Mouse (Mus musculus): ENCODE data around the gene Xylt1. TPM values are rescaled to one million over a fixed set of nuclear protein-coding genes. Genes with fewer than 3 reads are reported as not detected.

Xylt1 gene
- polyA plus RNA-seq, 1 experiment from 2014 or later, result 2.0 TPM

DNA sequence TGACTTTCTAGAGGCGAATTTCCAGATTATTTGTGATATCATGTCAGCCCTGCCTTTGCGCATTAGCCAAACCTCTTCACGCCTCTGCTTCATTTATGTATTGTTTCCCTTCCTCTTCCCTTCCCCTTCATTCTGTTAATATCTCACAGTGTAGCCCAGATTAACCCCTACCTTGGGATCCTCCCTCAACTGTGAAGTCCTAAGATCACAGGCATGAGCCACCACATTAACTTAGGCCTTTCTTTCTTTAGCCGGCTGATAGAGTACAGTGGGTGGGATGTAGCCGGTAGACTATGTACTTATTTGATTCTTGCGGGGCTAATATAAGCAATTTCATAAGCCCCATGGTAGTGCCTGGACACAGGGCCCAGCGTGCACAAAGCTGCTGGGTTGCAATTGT, 62.4 kb downstream of the Xylt1 start:
- WGBS, result 92% methylated on average over 7 of the region's 7 CpGs
- Histone ChIP-seq H3K4me1 (peaks cover 10% of the 10 kb centered on the region), H3K4me2 (replicated peaks) (no peak overlapping the region), H3K36me3 (no peaks in the 10 kb centered on the region), H3K27me3 (no peaks in the 10 kb centered on the region), H3K27ac (replicated peaks) (no peak overlapping the region), H3K9me3 (no peaks in the 10 kb centered on the region), H3K9ac (replicated peaks) (no peak overlapping the region), H3K4me3 (no peak overlapping the region)
- ATAC-seq (replicated peaks), result no peak

DNA sequence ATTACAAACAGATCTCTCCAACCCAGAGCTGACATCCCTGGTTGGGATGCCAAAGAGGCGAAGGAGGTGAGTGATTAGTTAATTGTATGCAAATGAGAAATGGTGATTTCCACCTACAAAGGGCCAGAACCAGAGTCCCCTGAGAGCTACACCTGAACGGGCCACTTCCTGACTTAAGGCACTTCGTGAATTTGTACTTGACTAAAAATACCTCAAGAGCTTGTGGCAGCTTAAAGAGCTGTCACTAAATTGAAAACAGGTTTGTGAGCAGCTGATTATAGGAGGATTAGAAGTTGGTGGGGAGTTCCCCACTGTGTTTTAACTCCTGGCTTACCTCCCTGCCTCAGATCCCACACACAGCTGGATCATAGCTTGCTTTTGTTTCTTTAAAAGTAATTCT, 64.7 kb downstream of the Xylt1 start:
- Histone ChIP-seq H3K9me3 (no peaks in the 10 kb centered on the region), H3K4me3 (no peak overlapping the region), H3K27me3 (no peaks in the 10 kb centered on the region), H3K4me2 (replicated peaks) (no peak overlapping the region), H3K36me3 (no peaks in the 10 kb centered on the region), H3K9ac (replicated peaks) (no peak overlapping the region), H3K4me1 (peaks cover 2% of the 10 kb centered on the region; the same call in 1 of the 2 replicates), H3K27ac (replicated peaks) (no peak overlapping the region)
- 40% methylated on average over 3 of the region's 3 CpGs for WGBS
- ATAC-seq (replicated peaks), result no peak

DNA sequence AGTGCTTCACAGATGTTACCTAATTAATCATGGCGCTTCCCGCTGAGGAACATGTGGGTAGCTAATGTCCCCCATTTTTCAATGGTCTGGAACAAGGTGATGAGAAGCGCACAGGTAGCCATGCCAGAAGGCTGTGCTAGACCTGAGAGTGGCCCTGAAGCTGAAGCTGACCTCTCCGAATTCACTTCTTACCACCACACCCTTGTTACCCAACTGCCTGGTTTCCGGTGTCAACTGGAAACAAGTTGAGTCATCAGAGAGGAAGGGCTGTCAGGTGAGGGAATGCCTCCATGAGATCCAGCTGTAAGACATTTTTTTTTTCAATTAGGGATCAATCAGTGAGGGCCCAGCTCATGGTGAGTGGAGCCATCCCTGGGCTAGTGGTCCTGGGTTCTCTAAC, 68.8 kb downstream of the Xylt1 start:
- no peak for ATAC-seq (replicated peaks)
- H3K9ac ChIP-seq (replicated peaks), result no peak overlapping the region
- no peak overlapping the region for H3K4me2 ChIP-seq (replicated peaks)
- WGBS, result 97% methylated on average over 5 of the region's 5 CpGs
- no peaks in the 10 kb centered on the region for H3K36me3 ChIP-seq
- no peaks in the 10 kb centered on the region for H3K9me3 ChIP-seq
- no peaks in the 10 kb centered on the region for H3K27me3 ChIP-seq
- peaks cover 10% of the 10 kb centered on the region for H3K4me1 ChIP-seq
- no peak overlapping the region for H3K4me3 ChIP-seq
- no peak overlapping the region for H3K27ac ChIP-seq (replicated peaks)

DNA sequence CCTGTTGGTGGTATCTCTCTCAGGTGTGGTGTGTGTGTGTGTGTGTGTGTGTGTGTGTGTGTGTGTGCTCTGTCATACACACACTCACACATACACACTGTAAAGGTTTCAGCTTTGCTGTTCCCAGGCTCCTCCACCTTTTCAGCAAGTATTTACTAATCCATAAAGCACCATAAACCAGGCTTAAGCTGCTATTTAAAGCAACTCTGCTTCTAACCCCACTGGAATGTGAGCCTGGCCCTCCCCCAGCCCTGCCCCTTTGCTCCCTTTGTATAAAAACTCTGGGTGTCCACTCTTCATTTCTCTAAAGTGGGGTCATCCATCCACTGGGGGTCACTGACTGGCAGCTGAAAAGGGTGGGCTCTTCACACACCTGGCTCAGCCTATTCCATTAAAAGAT, 70.4 kb downstream of the Xylt1 start:
- Histone ChIP-seq H3K36me3 (no peaks in the 10 kb centered on the region), H3K9me3 (no peaks in the 10 kb centered on the region), H3K27me3 (no peaks in the 10 kb centered on the region), H3K27ac (replicated peaks) (no peak overlapping the region), H3K4me1 (peaks cover 10% of the 10 kb centered on the region), H3K4me3 (no peak overlapping the region), H3K4me2 (replicated peaks) (no peak overlapping the region), H3K9ac (replicated peaks) (no peak overlapping the region)
- no peak for ATAC-seq (replicated peaks)

DNA sequence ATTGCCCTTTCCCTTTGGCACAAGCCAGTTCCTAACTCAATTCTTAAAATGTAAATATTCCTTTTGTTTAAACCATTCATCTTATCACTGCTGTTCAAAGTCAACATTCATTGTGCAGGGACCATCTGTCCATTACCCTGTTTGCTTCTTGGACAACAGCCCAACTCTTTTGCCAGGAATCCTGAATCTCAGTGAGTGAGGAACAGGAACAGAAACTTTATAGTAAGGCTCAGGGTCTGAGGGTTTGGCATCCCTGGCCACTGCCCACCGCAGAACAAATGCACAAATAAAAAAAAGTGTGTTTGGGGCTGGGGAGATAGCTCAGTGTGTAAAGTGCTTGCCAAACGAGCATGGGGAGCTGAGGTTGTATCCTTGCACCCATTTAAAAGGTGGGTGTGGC, 71.5 kb downstream of the Xylt1 start:
- Histone ChIP-seq H3K4me3 (no peak overlapping the region), H3K4me2 (replicated peaks) (no peak overlapping the region), H3K27ac (replicated peaks) (peak overlapping the region; percentile 19; the same call in 1 of the 2 replicates), H3K9ac (replicated peaks) (no peak overlapping the region), H3K9me3 (no peaks in the 10 kb centered on the region), H3K27me3 (no peaks in the 10 kb centered on the region), H3K36me3 (no peaks in the 10 kb centered on the region), H3K4me1 (peaks cover 10% of the 10 kb centered on the region)
- 36% methylated on average over 2 of the region's 2 CpGs for whole genome bisulfite sequencing
- ATAC-seq (replicated peaks), result peak; percentile 26; the same call in 1 of the 2 replicates

DNA sequence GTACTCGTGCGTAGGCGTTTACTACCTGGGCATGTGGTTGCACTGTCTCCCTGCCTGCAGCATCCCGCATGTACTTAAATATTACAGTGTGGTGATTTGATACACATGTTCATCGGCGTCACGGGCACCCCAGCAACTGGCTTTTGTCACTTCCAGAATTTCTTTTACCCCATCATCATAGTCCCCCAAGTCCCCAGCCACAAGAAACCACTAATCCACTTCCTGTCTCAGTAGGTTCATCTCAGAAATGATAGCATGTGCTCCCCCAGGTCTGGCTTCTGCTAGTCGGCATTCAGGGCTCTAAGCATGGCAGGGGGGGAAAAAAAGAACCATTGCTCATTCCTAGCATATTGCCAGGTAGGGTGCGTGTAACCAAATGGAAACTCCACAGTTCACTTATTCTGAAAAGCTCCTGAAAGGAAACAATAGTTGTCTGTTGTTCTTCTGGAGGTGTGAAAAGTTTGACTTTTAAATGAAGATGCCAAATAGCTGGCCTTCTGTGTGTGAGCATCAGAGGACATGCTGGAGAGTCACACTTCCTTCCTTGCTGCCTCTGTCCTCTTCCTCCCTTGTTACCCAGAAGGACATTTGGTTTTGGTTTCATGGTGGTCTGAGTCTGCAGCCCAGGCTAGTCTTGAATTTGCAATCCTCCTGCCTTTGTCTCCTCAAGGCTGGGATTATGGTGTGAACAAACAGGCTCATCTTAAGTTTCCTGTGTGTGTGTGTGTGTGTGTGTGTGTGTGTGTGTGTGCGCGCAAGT, 74.2 kb downstream of the Xylt1 start:
- Histone ChIP-seq H3K4me2 (replicated peaks) (no peak overlapping the region), H3K9me3 (no peaks in the 10 kb centered on the region), H3K27ac (replicated peaks) (no peak overlapping the region), H3K27me3 (no peaks in the 10 kb centered on the region), H3K9ac (replicated peaks) (no peak overlapping the region), H3K4me1 (peaks cover 10% of the 10 kb centered on the region), H3K36me3 (no peaks in the 10 kb centered on the region), H3K4me3 (no peak overlapping the region)
- 89% methylated on average over 11 of the region's 11 CpGs for WGBS
- ATAC-seq (replicated peaks), result no peak

DNA sequence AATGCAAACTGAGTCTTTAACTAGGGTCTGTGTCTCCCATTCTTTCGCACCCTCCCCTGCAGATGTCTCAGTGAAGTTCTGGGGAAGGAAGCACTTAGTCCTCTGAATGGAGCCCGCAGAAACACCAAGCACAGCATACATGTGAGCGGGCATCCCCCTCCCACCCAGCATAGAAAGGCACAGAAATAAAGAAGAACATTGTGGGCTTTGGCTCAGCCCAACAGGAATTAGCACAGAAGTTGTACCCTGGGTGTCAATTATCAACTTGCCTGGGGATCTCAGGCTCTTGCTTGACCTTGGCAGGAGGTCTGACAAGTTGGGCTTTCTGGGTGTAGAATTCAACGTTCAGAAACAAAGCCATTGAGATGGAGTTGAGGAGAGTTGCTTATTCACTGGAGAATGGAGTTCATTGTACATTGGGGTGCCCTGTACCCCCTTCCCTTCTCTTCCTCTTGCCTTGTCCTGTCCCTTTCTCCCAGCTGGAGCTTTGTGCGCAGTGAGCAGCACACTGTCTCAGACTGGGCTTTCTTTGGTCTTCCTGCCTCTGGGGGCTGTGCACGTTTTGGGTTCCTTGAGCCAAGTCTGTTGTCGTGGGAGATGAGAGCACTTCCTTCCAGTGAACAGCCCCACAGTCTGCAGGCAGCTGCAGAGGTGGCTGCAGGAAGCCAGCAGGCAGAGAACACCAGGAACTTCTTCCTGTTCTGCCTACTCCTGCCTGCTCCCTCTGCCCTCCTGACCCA, 81.6 kb downstream of the Xylt1 start:
- H3K4me1 ChIP-seq, result peaks cover 23% of the 10 kb centered on the region
- 20% methylated on average over 7 of the region's 7 CpGs for WGBS
- H3K9ac ChIP-seq (replicated peaks), result no peak overlapping the region
- H3K27ac ChIP-seq (replicated peaks), result peak overlapping the region; percentile 72
- H3K4me3 ChIP-seq, result no peak overlapping the region
- no peaks in the 10 kb centered on the region for H3K27me3 ChIP-seq
- no peaks in the 10 kb centered on the region for H3K9me3 ChIP-seq
- peak; percentile 91 for ATAC-seq (replicated peaks)
- no peak overlapping the region for H3K4me2 ChIP-seq (replicated peaks)
- no peaks in the 10 kb centered on the region for H3K36me3 ChIP-seq

DNA sequence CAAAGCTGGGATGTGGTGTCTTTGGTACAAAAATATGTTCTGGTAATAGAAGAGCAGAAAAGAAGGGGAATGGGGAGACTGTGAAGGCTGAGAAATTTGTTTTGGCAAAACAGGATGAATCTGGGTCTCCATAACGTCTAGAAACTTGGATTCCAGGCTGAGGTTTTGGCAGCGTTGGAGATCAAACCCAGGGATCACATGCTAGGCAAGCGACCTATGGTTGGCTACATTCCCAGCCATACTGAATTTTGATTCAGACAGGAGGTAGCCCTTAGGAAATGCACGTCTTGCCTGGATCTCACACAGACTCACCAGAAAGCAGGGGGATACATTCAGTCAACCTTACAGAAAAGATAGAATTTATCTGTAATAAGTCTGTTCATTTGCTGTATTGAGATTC, 84.2 kb downstream of the Xylt1 start:
- no peak for ATAC-seq (replicated peaks)
- Histone ChIP-seq H3K4me3 (no peak overlapping the region), H3K27me3 (no peaks in the 10 kb centered on the region), H3K4me2 (replicated peaks) (no peak overlapping the region), H3K9me3 (no peaks in the 10 kb centered on the region), H3K36me3 (no peaks in the 10 kb centered on the region), H3K27ac (replicated peaks) (peak overlapping the region; percentile 49), H3K4me1 (peaks cover 23% of the 10 kb centered on the region), H3K9ac (replicated peaks) (no peak overlapping the region)
- 34% methylated on average over 4 of the region's 4 CpGs for WGBS

DNA sequence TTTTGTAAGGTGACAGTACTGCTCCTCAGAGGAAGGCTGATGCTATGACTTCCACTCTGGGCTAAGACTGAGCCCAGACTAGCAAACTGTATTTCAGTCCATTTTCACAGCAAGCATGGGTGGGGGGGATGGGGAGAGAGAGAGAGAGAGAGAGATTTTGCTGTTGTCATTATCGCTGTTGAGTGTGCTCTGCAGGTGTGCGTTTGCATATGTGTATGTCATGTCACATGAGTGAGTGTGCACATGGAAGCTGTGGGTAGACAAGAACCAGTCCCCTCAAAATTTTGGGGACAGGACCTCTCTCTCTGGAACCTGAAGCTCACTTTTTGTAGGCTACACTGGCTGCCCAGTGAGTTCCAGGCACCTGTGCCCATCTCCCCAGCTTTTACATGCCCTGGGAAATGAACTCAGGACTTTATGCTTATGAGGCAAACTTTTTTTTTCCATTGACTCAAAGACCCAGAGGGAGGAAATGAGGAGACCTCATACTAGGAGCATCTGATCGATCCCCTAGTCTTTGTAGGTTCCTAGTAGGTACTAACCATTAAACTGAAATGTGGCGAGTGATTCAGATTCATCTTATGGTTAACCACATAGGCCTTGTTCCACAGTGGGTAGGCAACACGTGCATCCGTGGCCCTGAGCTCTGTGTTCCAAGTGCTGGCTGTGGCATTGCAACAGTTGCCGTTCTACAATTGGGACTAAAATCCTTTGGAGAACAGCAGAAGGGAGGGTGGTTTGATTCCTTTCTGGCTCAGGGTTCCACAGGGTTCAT, 85.4 kb downstream of the Xylt1 start:
- no peak overlapping the region for H3K4me3 ChIP-seq
- 94% methylated on average over 7 of the region's 7 CpGs for WGBS

DNA sequence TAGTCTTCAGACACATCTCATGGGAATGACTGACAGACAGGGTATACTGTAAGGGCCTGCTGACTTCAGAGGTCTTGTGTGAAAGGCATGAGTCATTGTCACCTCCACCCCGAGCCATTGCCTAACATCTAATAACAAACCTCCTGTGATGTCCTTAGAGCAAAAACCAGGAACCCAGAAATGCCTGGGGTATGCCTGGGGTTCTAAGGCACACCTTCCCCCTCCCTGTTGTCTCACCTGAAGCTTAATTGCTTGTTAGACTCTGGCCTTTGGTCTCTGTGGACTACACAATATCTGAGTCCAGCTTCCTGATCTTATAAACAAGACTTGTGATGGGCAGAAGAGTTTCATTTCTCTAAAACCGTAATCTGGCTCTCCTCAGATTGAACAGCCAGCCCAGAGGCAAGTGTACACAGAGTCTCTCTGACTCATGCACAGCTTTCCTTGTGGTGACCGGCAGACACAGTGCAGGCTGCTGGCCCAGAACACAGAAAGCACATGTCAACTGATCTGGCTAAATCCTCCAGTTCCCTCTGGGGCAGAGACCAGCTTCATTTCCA, 89.5 kb downstream of the Xylt1 start:
- Histone ChIP-seq H3K4me2 (replicated peaks) (no peak overlapping the region), H3K27ac (replicated peaks) (no peak overlapping the region), H3K27me3 (no peaks in the 10 kb centered on the region), H3K9ac (replicated peaks) (no peak overlapping the region), H3K4me3 (no peak overlapping the region), H3K9me3 (no peaks in the 10 kb centered on the region), H3K4me1 (peaks cover 27% of the 10 kb centered on the region), H3K36me3 (no peaks in the 10 kb centered on the region)
- WGBS, result 85% methylated on average over 3 of the region's 3 CpGs
- ATAC-seq (replicated peaks), result no peak

More for the DNA sequence above, 85.4 kb downstream of the Xylt1 start:
- H3K4me2 ChIP-seq (replicated peaks), result no peak overlapping the region
- H3K9ac ChIP-seq (replicated peaks), result no peak overlapping the region
- no peaks in the 10 kb centered on the region for H3K9me3 ChIP-seq
- H3K27me3 ChIP-seq, result no peaks in the 10 kb centered on the region
- peaks cover 23% of the 10 kb centered on the region for H3K4me1 ChIP-seq
- no peak for ATAC-seq (replicated peaks)
- H3K27ac ChIP-seq (replicated peaks), result no peak overlapping the region
- H3K36me3 ChIP-seq, result no peaks in the 10 kb centered on the region

DNA sequence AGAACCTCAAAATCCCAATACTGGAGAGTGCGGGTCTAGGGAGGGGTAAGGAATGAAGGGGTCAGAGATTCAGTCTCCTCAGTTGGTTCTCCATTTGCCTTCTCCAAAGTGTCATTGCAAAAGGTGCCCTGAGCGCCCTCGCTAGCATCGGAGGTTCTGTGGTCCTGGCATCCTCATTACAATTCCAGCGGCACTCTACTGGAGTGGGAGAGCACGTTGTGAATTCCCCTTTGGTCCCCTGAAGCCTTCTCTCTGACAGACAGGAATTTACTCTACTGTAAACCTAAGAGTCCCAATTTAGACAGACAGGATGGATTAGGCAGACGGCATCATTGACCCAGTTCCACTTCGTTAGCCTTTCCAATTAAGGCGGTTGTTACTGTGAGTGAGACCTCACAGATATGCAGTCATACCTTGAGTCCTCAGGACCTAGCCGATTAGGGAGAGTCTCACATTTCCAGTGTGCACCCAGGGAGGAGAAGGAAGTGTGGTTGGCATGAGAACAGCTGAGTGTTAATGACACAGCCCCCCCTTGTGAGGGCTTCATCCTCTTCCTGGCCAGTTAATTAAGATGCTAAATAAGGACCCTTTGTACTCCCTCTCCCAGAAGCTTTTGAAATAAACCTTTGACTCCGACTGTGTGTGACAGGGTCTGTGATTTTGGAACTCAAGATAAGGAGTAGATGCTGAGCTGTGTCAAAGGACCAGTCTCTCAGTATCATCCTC, 91.4 kb downstream of the Xylt1 start:
- WGBS, result 11% methylated on average over 11 of the region's 11 CpGs
- H3K4me2 ChIP-seq (replicated peaks), result no peak overlapping the region

More for the DNA sequence above, 91.4 kb downstream of the Xylt1 start:
- H3K4me1 ChIP-seq, result peaks cover 27% of the 10 kb centered on the region
- H3K9me3 ChIP-seq, result no peaks in the 10 kb centered on the region
- peak overlapping the region; percentile 80 for H3K27ac ChIP-seq (replicated peaks)
- no peaks in the 10 kb centered on the region for H3K36me3 ChIP-seq
- H3K27me3 ChIP-seq, result no peaks in the 10 kb centered on the region
- no peak overlapping the region for H3K4me3 ChIP-seq
- peak; percentile 83 for ATAC-seq (replicated peaks)
- no peak overlapping the region for H3K9ac ChIP-seq (replicated peaks)

All from forebrain, embryonic 15.5 days (tissue).